24 mouse cellular contexts compared by ENCODE assay signal in the genomic region with DNA sequence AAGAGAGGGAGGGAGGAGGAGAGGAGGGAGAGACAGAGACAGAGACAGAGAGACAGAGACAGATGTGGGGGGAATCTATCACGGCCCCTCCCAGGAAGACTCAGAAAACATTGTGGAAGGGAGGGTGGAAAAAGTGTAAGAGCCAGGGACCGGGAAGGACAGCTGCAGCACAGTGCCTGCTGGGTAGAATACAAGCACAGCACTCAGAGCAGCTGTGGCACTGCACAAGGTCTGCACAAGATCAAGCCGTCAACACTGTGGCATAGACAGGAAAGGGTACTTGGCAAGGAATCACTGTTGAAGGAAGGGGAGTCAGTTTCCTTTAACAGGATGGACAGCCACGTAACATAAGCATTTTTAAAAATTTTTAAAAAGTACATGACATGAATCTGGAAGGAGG.
DNase-seq lines count a peak whose midpoint lies in the region; ATAC-seq and TF ChIP-seq lines count a peak whose summit lies in the region.
"Had no signal": no experiment of that assay in that cellular context is flagged by ENCODE, and none has a peak within 500 bp of the region (broad histone marks: within the 10 kb centered on the region; RNA-seq: fewer than 3 reads in every experiment).

No protein-coding gene starts in this region.

- no peaks in the 10 kb centered on the region for H3K27me3 ChIP-seq in heart, embryonic 10.5 days (ENCODE audit: insufficient read depth, poor library complexity, severe bottlenecking)
- no peaks in the 10 kb centered on the region for H3K27me3 ChIP-seq in heart, embryonic 14.5 days (ENCODE audit: control insufficient read depth, insufficient read depth, low read length)
- no peaks in the 10 kb centered on the region for H3K27me3 ChIP-seq in heart, postnatal 0 days (ENCODE audit: control insufficient read depth, insufficient read depth, low read length)
- H3K27me3 ChIP-seq: CH12.LX; forebrain, embryonic 13.5 days; hindbrain, embryonic 12.5 days; hindbrain, embryonic 15.5 days; Patski had no signal

- TF ChIP-seq EP300 in heart, postnatal 0 days (IDR thresholded peaks at IDR 0.05; ENCODE audit: low read depth), result no peak

- H3K4me3 ChIP-seq in heart, embryonic 10.5 days, result no peak overlapping the region
- H3K4me3 ChIP-seq in heart, embryonic 14.5 days (ENCODE audit: control insufficient read depth in 1 of 2, insufficient read depth in 1 of 2, low read depth in 1 of 2, low read length in 2 of 2), result no peak overlapping the region
- no peak overlapping the region for H3K4me3 ChIP-seq in heart, postnatal 0 days (ENCODE audit: low read depth, low read length)
- H3K4me3 ChIP-seq: forebrain, embryonic 10.5 days; forebrain, embryonic 13.5 days; hindbrain, embryonic 12.5 days; hindbrain, embryonic 15.5 days had no signal

- H3K9me3 ChIP-seq in heart, embryonic 10.5 days, result no peaks in the 10 kb centered on the region
- H3K9me3 ChIP-seq in heart, embryonic 14.5 days (ENCODE audit: control insufficient read depth, low read length), result no peaks in the 10 kb centered on the region
- no peaks in the 10 kb centered on the region for H3K9me3 ChIP-seq in heart, postnatal 0 days (replicated peaks; ENCODE audit: control insufficient read depth, low read length)
- H3K9me3 ChIP-seq: forebrain, embryonic 10.5 days; G1E; hindbrain, embryonic 12.5 days; hindbrain, embryonic 15.5 days had no signal

- ATAC-seq in heart, embryonic 14.5 days (ENCODE audit: insufficient number of reproducible peaks, insufficient read depth, low FRiP score, low read depth), result peak; percentile 81; the same call in 1 of the 2 replicates
- peak; percentile 62; the same call in 1 of the 2 replicates for ATAC-seq in heart, postnatal 0 days (ENCODE audit: insufficient read depth, low read depth)
- ATAC-seq: forebrain, embryonic 13.5 days; forebrain, embryonic 16.5 days; Patski had no signal

- no peak overlapping the region for H3K4me2 ChIP-seq in heart, embryonic 14.5 days (ENCODE audit: low read length)
- no peak overlapping the region for H3K4me2 ChIP-seq in heart, postnatal 0 days (ENCODE audit: low read depth, low read length)
- H3K4me2 ChIP-seq: forebrain, embryonic 13.5 days; hindbrain, embryonic 12.5 days; hindbrain, embryonic 15.5 days had no signal

- H3K9ac ChIP-seq in heart, embryonic 14.5 days (ENCODE audit: low read length), result no peak overlapping the region
- H3K9ac ChIP-seq in heart, postnatal 0 days (replicated peaks; ENCODE audit: low read depth, low read length), result no peak overlapping the region
- H3K9ac ChIP-seq: forebrain, embryonic 13.5 days; hindbrain, embryonic 12.5 days; hindbrain, embryonic 15.5 days had no signal

- no peaks in the 10 kb centered on the region; the same call in 1 of the 2 replicates for H3K36me3 ChIP-seq in heart, embryonic 10.5 days
- H3K36me3 ChIP-seq in heart, embryonic 14.5 days (ENCODE audit: control insufficient read depth, insufficient read depth, low read length), result no peaks in the 10 kb centered on the region
- no peaks in the 10 kb centered on the region for H3K36me3 ChIP-seq in heart, postnatal 0 days (replicated peaks; ENCODE audit: control insufficient read depth, insufficient read depth, low read length)
- H3K36me3 ChIP-seq: G1E; hindbrain, embryonic 12.5 days; hindbrain, embryonic 15.5 days had no signal

- TF ChIP-seq CTCF in heart, postnatal 0 days (IDR thresholded peaks at IDR 0.05; ENCODE audit: low read depth), result no peak

- H3K4me1 ChIP-seq in heart, embryonic 10.5 days, result peaks cover 35% of the 10 kb centered on the region
- peaks cover 12 to 32% of the 10 kb centered on the region in 2 experiments for H3K4me1 ChIP-seq in heart, embryonic 14.5 days (ENCODE audit: control insufficient read depth in 2 of 2, insufficient read depth in 2 of 2, low read length in 2 of 2)
- peaks cover 12% of the 10 kb centered on the region for H3K4me1 ChIP-seq in heart, postnatal 0 days (ENCODE audit: control insufficient read depth, insufficient read depth)
- H3K4me1 ChIP-seq: hindbrain, embryonic 15.5 days had no signal

- 39% methylated on average over 4 of the region's 4 CpGs for WGBS in heart, embryonic 10.5 days
- WGBS in heart, embryonic 14.5 days, result 20% methylated on average over 4 of the region's 4 CpGs
- WGBS in heart, postnatal 0 days, result 30% methylated on average over 4 of the region's 4 CpGs

- peak; percentile 82 for DNase-seq in heart, embryonic 10.5 days (ENCODE audit: low spot score)
- no peak for DNase-seq in heart, adult 9 months (ENCODE audit: low spot score in 2 of 2)
- DNase-seq in heart, adult 18-20 months, result no peak
- peak; percentile 28 for DNase-seq in heart, postnatal 0 days (ENCODE audit: low spot score)
- no peak for DNase-seq in heart, postnatal 10 days
- DNase-seq in lung, adult 18-20 months, result no peak
- DNase-seq: adrenal gland, postnatal 10 days; adrenal gland, postnatal 36 days; B cell, adult 2 months; cerebellum, adult 18-20 months; cerebellum, adult 9-10 months; cerebellum, postnatal 14 days; gastrocnemius, postnatal 10 days; gastrocnemius, postnatal 36 days; kidney, adult 2 months had no signal

- no peak overlapping the region for H3K27ac ChIP-seq in heart, embryonic 10.5 days
- H3K27ac ChIP-seq in heart, embryonic 14.5 days (replicated peaks in 1 of 2; ENCODE audit: control insufficient read depth in 1 of 2, insufficient read depth in 1 of 2, low read depth in 2 of 2, low read length in 2 of 2), result peak overlapping the region; percentile 34 to 51
- no peak overlapping the region for H3K27ac ChIP-seq in heart, postnatal 0 days (ENCODE audit: low read depth)
- H3K27ac ChIP-seq: forebrain, embryonic 10.5 days; forebrain, embryonic 13.5 days; hindbrain, embryonic 12.5 days; hindbrain, embryonic 15.5 days had no signal

- intact Hi-C loops in heart, postnatal 10 days (cut with DNase I), result no loop called here

Comparison
In these comparisons a context has a peak if more than half of its experiments do, and no peak if none do; other contexts are left out.
1. DNase-seq: peak in heart, embryonic 10.5 days (single experiment) and heart, postnatal 0 days (single experiment); none in heart, adult 9 months (0 of 2), heart, adult 18-20 months (0 of 2), heart, postnatal 10 days (0 of 2) and lung, adult 18-20 months (0 of 2).
2. H3K27ac ChIP-seq: peak in heart, embryonic 14.5 days (2 of 2); none in heart, embryonic 10.5 days (single experiment) and heart, postnatal 0 days (single experiment).